Mouse (Mus musculus) adipocyte (in vitro differentiated cells): Measurements from ENCODE around the gene Gpr68.

Source experiments
- DNase-seq: peaks from one replicate; pipeline ENCODE4 v3.0.0-alpha.2; 2016; ENCODE audit warnings: low spot score

Gene Gpr68

DNA sequence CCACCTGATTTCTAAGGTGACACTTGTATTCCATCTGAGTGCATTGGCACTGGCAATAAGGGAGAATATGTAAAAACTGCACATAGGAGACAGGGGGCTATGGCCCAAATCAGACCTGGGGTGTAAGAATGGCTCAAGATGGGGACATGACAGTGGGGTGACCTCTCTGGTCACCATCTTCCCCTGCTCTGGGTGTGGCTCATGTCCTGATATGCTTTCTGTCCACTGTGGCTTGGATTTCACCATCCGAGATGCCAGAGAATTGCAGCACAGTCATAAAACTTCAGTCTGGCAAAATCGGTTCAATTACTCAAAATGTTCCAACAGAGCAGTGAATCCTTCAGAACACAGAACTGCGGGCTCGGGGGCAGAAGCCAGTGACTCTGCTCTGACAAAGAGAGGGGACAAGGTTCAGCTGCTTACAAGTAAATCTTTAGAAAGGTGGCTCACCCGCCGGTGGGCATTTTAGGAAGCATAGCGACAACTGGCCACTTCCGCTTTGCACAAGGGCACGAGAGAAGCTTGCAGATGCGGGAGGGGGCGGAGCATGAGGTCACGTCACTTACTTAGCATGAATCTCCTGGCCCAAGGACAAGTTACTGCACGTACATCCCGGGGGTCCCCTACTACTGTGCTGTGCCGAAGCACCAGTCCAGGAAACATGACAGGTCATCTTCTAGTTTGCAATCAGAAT is 16.8 kb upstream of the Gpr68 start:
- DNase-seq, result peak; percentile 7

DNA sequence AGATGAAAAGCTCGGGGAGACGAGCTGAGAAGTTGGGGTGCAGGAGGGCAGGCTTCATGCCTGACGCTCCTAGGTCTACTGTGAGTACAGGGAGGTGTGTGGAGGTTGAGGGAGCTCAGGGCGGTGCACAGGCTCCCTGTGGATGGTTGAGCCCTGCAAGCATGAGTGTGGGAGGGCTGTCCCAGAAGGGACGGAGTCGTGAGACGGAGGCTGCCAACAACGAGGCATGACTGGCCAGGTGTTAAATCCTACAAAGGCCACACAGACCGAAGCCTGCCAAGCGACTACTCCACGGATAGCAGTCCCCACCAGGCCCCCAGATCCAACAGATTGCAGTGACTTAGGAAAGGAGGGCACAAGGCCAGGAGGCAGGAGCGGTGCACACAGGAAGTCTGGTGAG is 2.7 kb upstream of the Gpr68 start:
- DNase-seq, result no peak

DNA sequence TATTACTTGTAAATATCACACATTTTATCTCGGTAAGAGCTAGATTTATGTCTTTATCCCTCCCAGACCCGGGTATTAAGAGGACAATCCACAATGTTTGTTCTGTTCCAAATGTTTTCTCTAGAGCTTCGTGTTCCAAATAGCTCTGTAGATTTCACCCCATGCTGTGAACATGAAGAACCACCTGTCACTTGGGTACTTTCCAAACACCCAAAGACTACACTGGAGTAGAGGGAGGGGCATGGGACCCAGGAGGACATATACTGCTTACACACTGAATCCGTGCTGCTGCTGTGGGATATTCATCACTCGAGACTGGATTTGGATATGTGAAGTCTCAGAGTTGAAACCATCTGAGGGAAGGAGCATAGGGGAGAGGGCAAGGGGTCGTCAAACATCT is 1.8 kb upstream of the Gpr68 start:
- DNase-seq, result no peak

DNA sequence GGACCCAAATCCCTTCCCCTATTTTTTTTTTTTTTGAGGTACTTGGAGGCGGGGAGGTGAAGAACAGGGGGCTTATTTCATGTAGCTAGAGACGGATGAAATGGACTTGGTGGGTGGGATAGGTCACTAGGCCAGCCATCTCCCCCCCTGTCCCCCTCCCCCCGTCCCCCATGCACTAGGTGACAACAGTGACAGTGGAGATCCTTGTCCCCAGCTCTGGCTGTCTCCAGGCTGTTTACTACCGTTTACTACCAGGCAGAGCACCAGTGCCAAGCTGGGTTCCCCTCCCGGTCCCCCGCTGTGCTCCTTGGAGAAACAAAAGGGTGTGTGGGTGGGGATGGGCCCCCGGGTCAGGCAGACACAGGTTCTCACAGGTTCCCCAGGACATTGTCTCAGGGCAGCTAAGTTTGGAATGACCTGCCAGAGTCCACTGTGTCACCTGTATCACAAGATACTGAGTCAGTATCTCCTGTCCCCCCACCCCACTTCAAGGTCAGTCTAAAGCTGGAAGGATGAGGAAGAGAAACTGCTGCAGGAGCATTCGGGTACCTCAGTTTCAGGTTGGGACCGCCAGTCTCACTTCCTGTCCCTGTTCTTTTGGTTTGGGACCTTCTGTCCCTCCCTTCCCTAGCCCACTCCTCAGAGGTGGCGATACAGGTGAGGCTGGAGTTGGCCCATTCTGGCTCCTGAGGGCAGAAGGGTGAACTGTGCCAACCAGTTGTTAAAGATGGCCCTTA is 468 bp upstream of the Gpr68 start:
- no peak for DNase-seq

DNA sequence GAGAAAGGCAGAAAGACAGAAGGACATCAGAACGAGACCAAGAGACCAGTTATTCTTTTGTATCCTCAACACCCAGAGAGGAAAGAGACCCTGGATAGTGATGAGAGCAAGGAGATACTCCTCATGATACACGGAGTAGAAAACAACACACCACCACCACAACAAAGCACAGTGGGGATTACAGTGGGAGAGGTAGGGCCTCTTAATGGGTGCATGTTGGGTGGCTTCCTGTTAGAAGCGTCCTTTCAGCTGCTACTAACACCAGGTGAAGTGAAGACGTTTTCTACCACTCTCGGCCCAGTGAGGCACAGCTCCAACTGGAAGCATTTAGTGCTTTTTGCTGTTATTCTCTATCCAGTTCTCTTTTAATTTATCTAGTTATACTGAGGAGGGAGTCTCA is 1.1 kb downstream of the Gpr68 start:
- no peak for DNase-seq

DNA sequence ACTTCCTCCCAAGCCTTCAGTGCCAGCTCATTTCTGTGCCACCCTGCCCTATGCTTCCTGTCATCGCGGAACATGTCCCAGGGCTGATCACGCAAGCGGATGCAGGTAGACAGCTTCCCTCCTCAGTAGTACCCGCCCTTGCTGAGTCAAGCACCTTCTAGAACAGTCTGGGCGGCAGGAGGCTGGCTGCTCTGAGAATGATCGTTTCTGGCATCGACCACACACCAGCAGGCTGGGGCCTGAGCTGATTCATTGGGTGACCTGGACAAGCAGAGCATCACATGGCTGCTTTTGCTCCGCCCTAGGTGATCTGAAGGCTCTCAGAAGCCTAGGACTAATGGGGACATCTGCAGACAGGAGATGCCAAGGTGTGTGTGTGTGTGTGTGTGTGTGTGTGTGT is 4.2 kb downstream of the Gpr68 start:
- no peak for DNase-seq

DNA sequence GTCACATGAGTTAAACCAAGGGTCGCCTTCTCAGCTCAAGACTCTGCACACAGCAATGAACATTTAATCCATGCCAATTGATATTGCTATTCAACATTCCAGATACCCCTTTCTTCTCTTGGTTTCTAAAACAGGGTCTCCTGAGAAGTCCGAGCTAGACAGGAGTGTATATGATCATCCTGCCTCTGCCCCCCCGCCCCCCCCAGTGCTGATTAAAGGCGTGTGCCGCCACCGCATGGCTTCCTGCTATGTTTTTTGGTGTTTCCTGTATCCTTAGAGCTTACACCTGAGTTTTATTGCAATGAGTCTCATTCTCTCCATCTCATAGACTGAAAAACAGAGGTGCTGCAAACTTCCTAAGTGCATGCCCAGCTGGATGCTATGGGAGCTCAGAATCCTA is 6.6 kb downstream of the Gpr68 start:
- no peak for DNase-seq

GRCm38 (mm10) chr12:100900901-100901300 is 7.1 kb downstream of the Gpr68 start:
- DNase-seq, result no peak

DNA sequence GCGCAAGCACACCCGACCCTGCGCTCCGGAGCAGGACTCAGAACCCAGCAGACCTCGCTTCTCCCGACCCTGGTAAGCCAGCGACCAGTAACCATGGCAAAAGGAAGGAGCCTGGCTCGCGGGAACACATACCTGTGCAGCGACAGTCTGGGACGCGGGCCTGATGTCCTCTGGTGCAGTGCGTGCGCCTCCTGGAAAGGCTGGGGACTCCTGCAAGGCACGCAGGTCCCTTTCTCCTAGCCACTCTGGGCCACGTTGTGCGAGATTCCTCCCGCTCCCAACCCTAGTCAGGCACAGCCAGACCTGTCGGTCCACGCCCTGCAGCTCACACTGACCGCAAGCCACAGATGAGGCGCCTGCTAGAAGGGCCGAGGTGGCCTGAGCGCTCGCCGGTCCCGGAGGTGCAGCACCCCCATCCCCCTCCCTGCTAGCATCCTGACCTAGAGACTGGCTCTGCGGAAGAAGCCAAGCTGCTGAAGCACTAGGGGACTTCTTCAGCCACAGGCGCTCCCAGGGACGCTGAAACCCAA is 8.8 kb downstream of the Gpr68 start:
- no peak for DNase-seq

DNA sequence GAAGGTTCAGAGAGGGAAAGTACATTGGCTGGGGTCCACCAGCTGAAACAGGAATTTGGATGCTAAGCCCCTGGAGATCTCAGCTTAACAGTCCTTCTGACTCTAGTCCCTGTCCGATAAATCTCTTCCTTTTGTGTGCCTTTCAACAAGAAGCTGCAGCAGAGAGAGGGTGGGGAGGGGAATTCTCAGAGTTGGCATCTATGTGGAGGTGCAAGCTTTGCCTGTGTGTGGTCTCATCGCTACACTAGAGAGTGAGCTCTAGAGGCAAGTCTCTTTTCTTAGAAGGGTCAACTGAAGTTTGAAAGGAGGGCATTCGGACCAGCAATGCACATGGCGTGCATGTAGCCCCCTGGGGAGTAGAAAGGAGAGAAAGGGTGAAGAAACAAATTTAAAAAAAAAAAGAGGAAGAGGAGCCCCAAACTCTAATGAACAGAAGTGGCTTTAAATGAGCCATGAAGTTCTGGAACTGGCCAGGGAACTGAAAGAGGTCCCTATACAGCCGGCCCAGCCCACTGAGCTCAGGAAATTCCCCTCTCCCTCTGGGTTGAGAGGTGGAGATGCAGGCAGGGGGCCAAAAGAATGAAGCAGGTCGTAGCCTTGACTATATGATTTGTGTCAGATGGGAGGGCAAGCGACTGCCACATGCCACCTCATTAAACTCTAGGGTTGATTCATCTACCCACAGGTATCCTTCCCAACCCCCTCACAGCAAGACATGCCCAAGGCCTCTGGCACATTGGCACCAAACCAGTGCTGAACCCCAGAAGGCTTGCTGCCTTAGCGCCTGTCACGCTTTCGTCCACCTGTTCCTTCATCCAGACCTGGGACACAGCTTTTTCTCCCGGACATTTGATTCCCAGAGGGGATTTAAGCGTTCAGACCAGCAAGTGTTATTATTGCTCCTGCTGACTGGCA is 10.0 kb downstream of the Gpr68 start:
- DNase-seq, result no peak

- DNase-seq, result peak; percentile 4
These were observed 11.3 kb downstream of the Gpr68 start for GRCm38 (mm10) chr12:100896661-100897060.

DNA sequence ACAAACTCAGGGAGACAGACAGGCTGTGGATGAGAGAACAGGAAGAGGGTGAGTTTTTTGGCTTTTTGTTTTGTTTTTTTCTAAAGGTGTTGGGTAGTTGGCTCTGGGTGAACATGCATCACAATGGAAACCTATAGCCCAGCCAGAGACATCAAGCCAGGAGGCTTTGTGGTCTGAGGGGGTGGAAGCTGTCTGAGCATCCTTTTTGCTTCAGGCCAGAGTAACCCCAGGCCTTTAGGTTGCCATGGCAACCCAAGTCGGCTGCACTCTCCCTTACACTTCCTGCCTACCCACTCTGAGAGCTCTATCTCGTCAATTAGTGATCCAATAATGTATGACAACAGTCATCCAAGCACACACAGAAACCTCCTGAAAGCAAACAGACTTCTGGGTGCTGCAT is 12.5 kb downstream of the Gpr68 start:
- DNase-seq, result no peak

GRCm38 (mm10) chr12:100890548-100890947 is 17.4 kb downstream of the Gpr68 start:
- no peak for DNase-seq

DNA sequence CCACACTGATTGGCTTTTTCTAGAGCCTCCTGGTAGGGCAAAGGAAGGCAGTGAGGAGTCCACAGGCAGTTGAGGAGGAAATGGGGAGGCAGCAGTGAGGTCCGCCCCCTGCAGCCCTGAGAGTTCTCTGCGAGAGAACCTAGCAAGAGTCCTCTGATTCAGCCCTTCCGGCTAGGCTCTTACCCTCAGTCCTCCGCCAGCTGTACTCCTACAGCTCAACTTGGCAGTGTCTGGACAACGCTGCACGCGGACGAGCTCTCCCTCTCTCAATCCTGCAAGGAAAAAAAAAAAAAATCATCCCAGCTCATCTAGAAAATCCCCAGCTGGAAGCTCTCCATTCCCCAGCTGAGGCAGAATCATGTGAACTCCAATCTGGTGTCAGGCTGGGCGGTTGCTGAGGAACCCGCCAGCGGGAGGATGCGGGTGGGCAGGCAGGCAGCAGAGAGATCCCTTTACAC is 20.2 kb downstream of the Gpr68 start:
- no peak for DNase-seq

GRCm38 (mm10) chr12:100886877-100887276 is 21.1 kb downstream of the Gpr68 start:
- DNase-seq, result no peak

DNA sequence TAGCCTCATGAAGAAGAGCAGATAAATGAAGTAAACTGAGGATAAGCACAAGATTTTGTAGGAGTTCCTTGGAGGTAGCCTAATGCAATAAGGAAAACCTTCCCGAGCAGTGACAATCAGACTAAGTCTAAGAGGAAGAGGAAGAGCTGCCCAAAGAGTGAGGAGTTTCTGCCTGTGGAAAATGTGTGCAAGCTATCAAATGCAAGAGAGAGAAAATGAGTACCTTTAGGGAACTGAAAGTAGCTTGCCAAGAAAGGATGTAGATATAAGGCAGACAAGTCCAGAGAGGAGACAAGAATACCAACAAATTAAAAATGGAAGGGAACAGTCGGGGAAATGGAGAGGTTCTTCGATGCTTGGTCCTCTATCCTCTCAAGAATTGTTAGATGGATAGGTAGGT is 22.4 kb downstream of the Gpr68 start:
- DNase-seq, result no peak

- no peak for DNase-seq
These were observed 24.8 kb downstream of the Gpr68 start for GRCm38 (mm10) chr12:100883168-100883567.

GRCm38 (mm10) chr12:100878556-100878955 is 29.4 kb downstream of the Gpr68 start:
- DNase-seq, result no peak

DNA sequence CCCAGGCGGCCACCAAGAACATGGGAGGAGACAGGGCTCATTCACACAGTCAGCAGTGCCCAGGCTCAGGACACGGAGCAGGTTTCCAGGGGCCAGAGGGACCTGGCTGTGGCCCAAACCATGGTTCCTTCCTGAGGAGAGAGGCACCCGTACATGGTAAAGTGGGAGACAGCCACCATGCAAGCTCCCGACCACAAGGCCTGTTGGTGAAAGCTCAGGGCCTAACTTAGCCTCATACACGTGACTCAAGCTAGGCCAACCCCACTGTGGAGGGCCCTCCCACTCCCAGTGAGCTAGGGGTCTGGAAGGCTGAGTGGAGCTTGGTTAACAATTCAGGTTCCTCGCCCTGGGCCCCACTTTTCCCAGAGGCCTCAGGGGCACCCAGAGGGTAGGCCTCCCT is 30.1 kb downstream of the Gpr68 start:
- no peak for DNase-seq

GRCm38 (mm10) chr12:100875960-100876359 is 32.0 kb downstream of the Gpr68 start:
- no peak for DNase-seq

DNA sequence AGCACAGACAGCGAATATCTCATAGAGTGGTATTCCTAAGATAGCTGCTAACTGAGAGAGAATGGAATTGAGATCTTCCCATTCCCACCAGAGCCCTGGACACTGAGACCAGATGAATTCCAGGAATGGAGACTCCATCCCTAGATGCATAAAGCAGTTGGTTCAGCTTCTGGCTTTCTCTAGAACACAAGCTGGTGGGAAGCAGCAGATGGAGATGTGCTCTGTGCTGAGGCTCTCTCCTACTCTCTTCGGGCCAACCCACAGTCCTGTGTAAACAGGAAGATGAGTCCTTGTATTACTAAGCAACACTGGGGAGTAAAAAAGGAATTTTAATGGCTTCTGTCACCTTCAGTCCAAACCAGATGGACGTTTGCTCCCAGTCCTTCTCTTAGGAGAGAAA is 32.4 kb downstream of the Gpr68 start:
- DNase-seq, result no peak

DNA sequence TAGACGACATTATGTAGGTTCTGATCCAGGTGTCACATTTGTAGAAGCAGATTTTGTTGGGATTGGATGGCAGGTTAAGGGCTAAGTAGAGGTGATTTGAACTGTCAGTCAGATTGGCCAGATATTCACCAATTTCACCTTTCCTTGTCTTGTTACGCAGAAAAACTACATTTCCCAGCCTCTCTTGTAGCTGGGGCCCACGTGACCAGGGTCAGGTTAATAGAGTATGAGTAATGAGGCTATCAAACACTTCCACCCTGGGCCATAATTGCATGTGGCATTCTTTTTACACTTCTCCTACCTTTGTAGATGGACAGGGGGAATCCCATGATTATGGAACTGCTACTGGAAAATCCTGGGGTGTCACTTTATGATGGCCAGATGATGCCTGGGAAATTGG is 34.4 kb downstream of the Gpr68 start:
- no peak for DNase-seq
